ENCODE assay signal across 33 mouse cellular contexts in genomic region chr16:91418531-91418930, GRCm38 (mm10). TPM values are rescaled to one million over a fixed set of nuclear protein-coding genes. Genes with fewer than 3 reads are reported as not detected.
DNase-seq lines count a peak whose midpoint lies in the region; ATAC-seq and TF ChIP-seq lines count a peak whose summit lies in the region.
"Had no signal": no experiment of that assay in that cellular context is flagged by ENCODE, and none has a peak within 500 bp of the region (broad histone marks: within the 10 kb centered on the region; RNA-seq: fewer than 3 reads in every experiment).

No protein-coding gene starts in this region.

- no peak; the same call in 1 of the 2 replicates for ATAC-seq in kidney, embryonic 16.5 days (ENCODE audit: low FRiP score, low TSS enrichment)
- ATAC-seq: activated CD4-positive, CD25-positive, alpha-beta regulatory T cell, adult 4 months; forebrain, embryonic 13.5 days; forebrain, embryonic 16.5 days had no signal

- peaks cover 5% of the 10 kb centered on the region; the same call in 1 of the 2 replicates for H3K4me1 ChIP-seq in kidney, adult 2 months (ENCODE audit: control insufficient read depth, insufficient read depth, low read length)
- peaks cover 20% of the 10 kb centered on the region for H3K4me1 ChIP-seq in kidney, embryonic 16.5 days (ENCODE audit: insufficient read depth, low read length)
- H3K4me1 ChIP-seq: embryonic facial prominence, embryonic 13.5 days; forebrain, embryonic 13.5 days had no signal

- H3K27ac ChIP-seq in kidney, adult 2 months (ENCODE audit: insufficient read depth, low read depth, low read length) = no peak overlapping the region
- 0 out of 2 replicates have a peak overlapping the region, but pooled peaks have one; percentile 0 for H3K27ac ChIP-seq in kidney, embryonic 16.5 days (ENCODE audit: low read length)
- H3K27ac ChIP-seq: embryonic facial prominence, embryonic 10.5 days; embryonic facial prominence, embryonic 13.5 days; forebrain, embryonic 13.5 days; gastrocnemius, adult 2 months; hindbrain, embryonic 14.5 days had no signal

- peak; percentile 85 for DNase-seq in heart, adult 11 months
- no peak for DNase-seq in heart, adult 8-10 months (ENCODE audit: low spot score)
- peak; percentile 78 for DNase-seq in kidney, adult 2 months
- no peak for DNase-seq in kidney, postnatal 10 days
- DNase-seq in ovary, adult 18-20 months (ENCODE audit: low spot score) = no peak
- DNase-seq in left cerebral cortex, postnatal 4 days = no peak
- DNase-seq: adrenal gland, adult 8-10 months; adrenal gland, postnatal 25 days; cerebellum, adult 11-12 months; cerebellum, adult 8-10 months; cerebellum, postnatal 10 days; cerebellum, postnatal 36 days; embryo, embryonic 11 days; gastrocnemius, adult 2 months; gastrocnemius, postnatal 14 days; heart, adult 18-20 months; heart, postnatal 14 days; heart, postnatal 4 days had no signal

- no peak overlapping the region for H3K9ac ChIP-seq in kidney, embryonic 16.5 days (replicated peaks; ENCODE audit: low read length)
- H3K9ac ChIP-seq: embryonic facial prominence, embryonic 13.5 days; forebrain, embryonic 13.5 days; heart, embryonic 13.5 days; hindbrain, embryonic 14.5 days had no signal

- H3K4me2 ChIP-seq in kidney, embryonic 16.5 days (replicated peaks; ENCODE audit: low read depth, low read length) = no peak overlapping the region
- H3K4me2 ChIP-seq: embryonic facial prominence, embryonic 13.5 days; forebrain, embryonic 13.5 days; heart, embryonic 13.5 days; hindbrain, embryonic 14.5 days had no signal

- TF ChIP-seq CTCF in kidney, adult 2 months (conservative IDR thresholded peaks at IDR 0.05; ENCODE audit: insufficient read depth, insufficient read length, low read depth, low read length) = no peak

- TF ChIP-seq POLR2A in kidney, adult 2 months (IDR thresholded peaks at IDR 0.05; ENCODE audit: low read depth, low read length) = no peak

- WGBS in kidney, adult 2 months = 50% methylated on average over 5 of the region's 5 CpGs
- 73% methylated on average over 5 of the region's 5 CpGs for WGBS in kidney, embryonic 16.5 days

- no peaks in the 10 kb centered on the region for H3K9me3 ChIP-seq in kidney, embryonic 16.5 days (ENCODE audit: low read length)
- H3K9me3 ChIP-seq: embryonic facial prominence, embryonic 10.5 days; embryonic facial prominence, embryonic 13.5 days; forebrain, embryonic 13.5 days; heart, embryonic 10.5 days; heart, embryonic 13.5 days had no signal

- no peaks in the 10 kb centered on the region for H3K27me3 ChIP-seq in kidney, adult 2 months (replicated peaks; ENCODE audit: control insufficient read depth, insufficient read depth, low read length)
- H3K27me3 ChIP-seq in kidney, embryonic 16.5 days (ENCODE audit: insufficient read depth, low read length) = no peaks in the 10 kb centered on the region
- H3K27me3 ChIP-seq: embryonic facial prominence, embryonic 13.5 days; forebrain, embryonic 13.5 days; heart, embryonic 13.5 days had no signal

- peaks cover 3% of the 10 kb centered on the region for H3K36me3 ChIP-seq in kidney, adult 2 months (ENCODE audit: control insufficient read depth, insufficient read depth, low read length)
- H3K36me3 ChIP-seq in kidney, embryonic 16.5 days (ENCODE audit: insufficient read depth, low read length) = peaks cover 43% of the 10 kb centered on the region

- intact Hi-C loops in left cerebral cortex, postnatal 4 days (cut with DNase I) = no loop called here

- no peak overlapping the region for H3K4me3 ChIP-seq in kidney, adult 2 months (ENCODE audit: insufficient read depth, low read depth, low read length)
- no peak overlapping the region for H3K4me3 ChIP-seq in kidney, embryonic 16.5 days (ENCODE audit: low read length)
- H3K4me3 ChIP-seq: embryonic facial prominence, embryonic 10.5 days; embryonic facial prominence, embryonic 13.5 days; erythroblast, embryonic 14.5 days; forebrain, embryonic 13.5 days; gastrocnemius, adult 2 months; heart, embryonic 10.5 days; heart, embryonic 13.5 days had no signal

RNA-seq across cellular contexts. Expression of gene Il10rb, which starts 12.6 kb away (rescaled TPM):
- 100 to 1,000 TPM; 116 to 131 (median 129) TPM for total RNA-seq in heart, adult 8-10 months (2022)
- polyA plus RNA-seq in kidney, adult 2 months (2012; rRNA removed) = 65.8 and 66.0 TPM in 2 replicates
- 38.8 and 45.1 TPM in 2 replicates for polyA plus RNA-seq in kidney, embryonic 16.5 days (2015; fragmentation: Nextera tagmentation; extraction: Ambion mirVana)
- 1 to 10 TPM; 7.0 to 7.8 TPM for total RNA-seq in left cerebral cortex, postnatal 4 days (2021)

RNA-seq across cellular contexts. Expression of gene Gm21970, which starts 27.0 kb away (rescaled TPM):
- not detected for total RNA-seq in heart, adult 8-10 months (2022)
- not detected in 2 replicates for polyA plus RNA-seq in kidney, adult 2 months (2012; rRNA removed)
- not detected in 2 replicates for polyA plus RNA-seq in kidney, embryonic 16.5 days (2015; fragmentation: Nextera tagmentation; extraction: Ambion mirVana)
- total RNA-seq in left cerebral cortex, postnatal 4 days (2021) = not detected
- total RNA-seq: adrenal gland, postnatal 25 days; ES-E14; gastrocnemius, postnatal 14 days; gastrocnemius, postnatal 4 days; heart, adult 18-20 months; heart, postnatal 14 days; heart, postnatal 4 days had no signal
- polyA plus RNA-seq: cortical plate, adult 2 months; embryonic facial prominence, embryonic 10.5 days; embryonic facial prominence, embryonic 13.5 days; erythroblast, embryonic 14.5 days; forebrain, embryonic 13.5 days; forebrain, embryonic 16.5 days; heart, embryonic 10.5 days; heart, embryonic 13.5 days; heart, embryonic 16.5 days; hindbrain, embryonic 11.5 days; hindbrain, embryonic 14.5 days had no signal

RNA-seq across cellular contexts. Expression of gene Ifnar2, which starts 45.9 kb away (rescaled TPM):
- 10 to 100 TPM; 27.6 to 35.3 (median 32.6) TPM for total RNA-seq in heart, adult 8-10 months (2022)
- 54.5 and 57.1 TPM in 2 replicates for polyA plus RNA-seq in kidney, adult 2 months (2012; rRNA removed)
- 55.5 and 56.2 TPM in 2 replicates for polyA plus RNA-seq in kidney, embryonic 16.5 days (2015; fragmentation: Nextera tagmentation; extraction: Ambion mirVana)
- 10 to 100 TPM; 26.5 to 28.6 TPM for total RNA-seq in left cerebral cortex, postnatal 4 days (2021)

Comparison
In these comparisons a context has a peak if more than half of its experiments do, and no peak if none do; other contexts are left out.
1. DNase-seq: peak in heart, adult 11 months (single experiment) and kidney, adult 2 months (single experiment); none in heart, adult 8-10 months (single experiment), kidney, postnatal 10 days (single experiment), ovary, adult 18-20 months (single experiment) and left cerebral cortex, postnatal 4 days (single experiment).
2. RNA of gene Il10rb, which starts 12.6 kb away (total RNA-seq): 116 to 131 TPM in heart, adult 8-10 months; 7.0 to 7.8 TPM in left cerebral cortex, postnatal 4 days; every median in the first group is over 10 times any median in the second.